Mouse (Mus musculus) E14TG2a.4 (cell line): ENCODE measurements around the gene Arhgap32.

Experiments used
- H3K27me3 ChIP-seq: 2 replicates; pipeline ENCODE4 v1.6.1; 2014; ENCODE audit warnings: low read length, control low read depth; ENCODE audit not compliant: insufficient read depth
- H3K36me3 ChIP-seq: 2 replicates; pipeline ENCODE4 v1.6.1; 2014; ENCODE audit warnings: low read length, control low read depth; ENCODE audit not compliant: insufficient read depth
- H3K4me1 ChIP-seq: replicated peaks from 2 replicates; pipeline ENCODE4 v1.6.1; 2014; ENCODE audit warnings: low read depth, low read length, control low read depth
- H3K4me3 ChIP-seq: replicated peaks from 2 replicates; pipeline ENCODE4 v1.5.1; 2014; ENCODE audit warnings: mild to moderate bottlenecking, low read length
- H3K9me3 ChIP-seq: 2 replicates; pipeline ENCODE4 v1.6.1; 2014; ENCODE audit warnings: low read length, control low read depth
- CTCF ChIP-seq: conservative IDR thresholded peaks from 2 replicates; pipeline ENCODE4 v1.5.1; 2014; ENCODE audit warnings: low read length
- NANOG ChIP-seq: IDR thresholded peaks from 2 replicates; pipeline ENCODE4 v1.6.1; 2014; ENCODE audit warnings: borderline replicate concordance, low read length, mixed read lengths
- POU5F1 ChIP-seq: IDR thresholded peaks from 2 replicates; pipeline ENCODE4 v1.6.1; 2014; ENCODE audit warnings: low read length, borderline replicate concordance

Arhgap32 gene

GRCm38 (mm10) chr9:32115786-32116185, at the start of gene Arhgap32:
TSS of gene Arhgap32 (plus strand) at chr9:32116136.
- H3K4me3 ChIP-seq = no peak within 1 kb of the TSS
- H3K27me3 ChIP-seq = no peaks in the 10 kb centered on the region
- peaks cover 9% of the 10 kb centered on the region for H3K4me1 ChIP-seq
- H3K36me3 ChIP-seq = peaks cover 32% of the 10 kb centered on the region
- no peak for TF ChIP-seq NANOG
- no peak for TF ChIP-seq CTCF
- TF ChIP-seq POU5F1 = no peak
- peaks cover 8% of the 10 kb centered on the region for H3K9me3 ChIP-seq

DNA sequence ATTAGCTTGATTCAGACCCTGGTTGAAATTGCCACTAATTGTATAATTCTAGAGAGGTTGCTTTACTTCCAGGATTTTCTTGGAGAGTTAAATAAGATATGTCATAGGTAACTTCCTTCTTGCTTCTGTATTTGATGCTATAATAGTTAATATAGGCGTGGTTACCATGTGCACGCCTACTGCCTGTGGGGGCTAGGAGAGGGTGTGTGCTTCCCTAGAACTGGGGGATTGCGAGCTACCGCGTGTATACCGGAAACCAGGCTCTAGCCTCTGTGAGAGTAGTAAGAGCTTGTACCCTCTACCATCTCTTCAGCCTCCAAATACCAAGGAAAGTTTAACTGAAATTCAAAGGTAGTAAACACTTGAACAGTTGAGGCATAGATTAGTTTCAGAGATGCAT, 43.2 kb upstream of the Arhgap32 start:
- H3K4me3 ChIP-seq = no peak overlapping the region
- no peaks in the 10 kb centered on the region for H3K36me3 ChIP-seq
- no peaks in the 10 kb centered on the region; the same call in none of the 2 replicates for H3K4me1 ChIP-seq
- peaks cover 4% of the 10 kb centered on the region; the same call in 1 of the 2 replicates for H3K9me3 ChIP-seq
- TF ChIP-seq POU5F1 (no peak), NANOG (no peak)
- no peaks in the 10 kb centered on the region for H3K27me3 ChIP-seq

DNA sequence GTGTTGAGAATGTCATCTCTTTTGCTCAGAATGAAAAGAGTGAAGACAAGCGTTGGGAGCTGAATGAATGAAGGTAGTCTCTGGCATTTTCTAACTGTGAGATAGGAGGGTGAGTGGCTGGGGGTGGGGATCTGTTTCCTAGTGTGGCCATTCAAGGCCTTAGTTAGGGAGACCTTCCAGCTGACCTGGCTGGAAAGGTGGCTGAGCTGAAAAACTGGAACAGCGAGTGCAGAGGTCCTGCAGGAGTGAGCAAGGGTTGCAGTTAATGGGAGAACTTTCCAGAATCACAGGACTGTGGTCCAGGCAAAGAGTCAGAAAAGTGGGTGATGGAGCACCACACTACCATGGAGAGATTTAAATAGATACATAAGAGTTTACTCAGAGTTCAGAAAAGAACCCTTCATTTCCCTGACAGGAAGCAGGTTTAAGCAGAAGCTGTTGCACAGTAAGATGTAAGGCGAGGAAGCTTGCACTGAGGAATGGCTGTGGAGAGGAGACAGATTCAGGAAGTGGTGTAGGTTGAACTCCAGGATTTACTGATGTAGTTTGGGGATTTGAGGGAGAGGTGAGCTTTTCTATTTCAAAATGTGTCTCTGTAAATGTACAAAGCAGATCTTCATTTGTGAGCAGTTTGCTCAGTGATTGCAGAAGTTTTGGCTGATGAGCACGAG, 27.7 kb upstream of the Arhgap32 start:
- Histone ChIP-seq H3K9me3 (peaks cover 13% of the 10 kb centered on the region), H3K27me3 (no peaks in the 10 kb centered on the region), H3K4me1 (peaks cover 37% of the 10 kb centered on the region), H3K4me3 (no peak overlapping the region), H3K36me3 (peaks cover 10% of the 10 kb centered on the region)
- TF ChIP-seq NANOG (no peak), CTCF (no peak), POU5F1 (no peak)

GRCm38 (mm10) chr9:32088882-32089281, 27.1 kb upstream of the Arhgap32 start:
- H3K27me3 ChIP-seq = no peaks in the 10 kb centered on the region
- peaks cover 7% of the 10 kb centered on the region for H3K9me3 ChIP-seq
- H3K4me1 ChIP-seq = peaks cover 44% of the 10 kb centered on the region
- no peak overlapping the region for H3K4me3 ChIP-seq
- TF ChIP-seq POU5F1 (no peak), CTCF (peak; percentile 22; the same call in 1 of the 2 replicates)
- peaks cover 5% of the 10 kb centered on the region for H3K36me3 ChIP-seq

- no peaks in the 10 kb centered on the region for H3K36me3 ChIP-seq
- no peak overlapping the region for H3K4me3 ChIP-seq
- H3K27me3 ChIP-seq = no peaks in the 10 kb centered on the region
- TF ChIP-seq NANOG (no peak), CTCF (no peak), POU5F1 (no peak)
- H3K9me3 ChIP-seq = no peaks in the 10 kb centered on the region
- peaks cover 68% of the 10 kb centered on the region for H3K4me1 ChIP-seq
Observed at GRCm38 (mm10) chr9:32093456-32093855, 22.5 kb upstream of the Arhgap32 start.

- Histone ChIP-seq H3K36me3 (no peaks in the 10 kb centered on the region), H3K27me3 (no peaks in the 10 kb centered on the region), H3K4me1 (peaks cover 70% of the 10 kb centered on the region), H3K9me3 (no peaks in the 10 kb centered on the region), H3K4me3 (peak overlapping the region; percentile 37; the same call in 1 of the 2 replicates)
- TF ChIP-seq NANOG (peak; percentile 44; the same call in 1 of the 2 replicates), CTCF (no peak), POU5F1 (no peak)
Observed at GRCm38 (mm10) chr9:32094351-32095120, 21.4 kb upstream of the Arhgap32 start.

- Histone ChIP-seq H3K36me3 (0 out of 2 replicates have a peak, but pooled peaks cover 3% of the 10 kb centered on the region), H3K4me3 (peak overlapping the region; percentile 70), H3K9me3 (no peaks in the 10 kb centered on the region), H3K4me1 (peaks cover 72% of the 10 kb centered on the region), H3K27me3 (no peaks in the 10 kb centered on the region)
- TF ChIP-seq POU5F1 (peak; percentile 92), NANOG (peak; percentile 95), CTCF (no peak)
Observed at GRCm38 (mm10) chr9:32095511-32095910, 20.4 kb upstream of the Arhgap32 start.

DNA sequence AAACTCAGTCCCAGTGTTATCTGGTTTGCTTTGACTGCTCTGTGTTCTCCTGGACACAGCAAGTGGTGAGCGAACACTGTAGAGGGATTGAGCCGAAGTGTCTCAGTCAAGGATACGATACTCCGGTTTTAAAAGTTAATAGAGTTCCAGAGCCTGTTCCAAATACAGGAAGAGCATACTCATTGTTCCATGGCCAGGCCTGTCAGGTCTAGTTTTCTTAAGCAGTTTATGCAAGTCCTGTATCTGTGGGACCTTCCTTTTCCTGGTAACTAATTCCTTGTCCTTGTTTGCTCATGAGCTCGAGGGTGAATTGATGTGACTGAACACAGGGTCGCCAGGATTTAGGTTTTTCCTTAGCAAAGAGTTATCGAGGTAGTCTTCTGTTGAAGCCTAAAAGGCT, 19.4 kb upstream of the Arhgap32 start:
- H3K4me1 ChIP-seq = peaks cover 74% of the 10 kb centered on the region

More for the DNA sequence above, 19.4 kb upstream of the Arhgap32 start:
- TF ChIP-seq CTCF (no peak), NANOG (no peak), POU5F1 (no peak)
- H3K9me3 ChIP-seq = no peaks in the 10 kb centered on the region
- no peaks in the 10 kb centered on the region for H3K27me3 ChIP-seq
- peaks cover 8% of the 10 kb centered on the region; the same call in 1 of the 2 replicates for H3K36me3 ChIP-seq
- H3K4me3 ChIP-seq = peak overlapping the region; percentile 70
